In the genomic region with DNA sequence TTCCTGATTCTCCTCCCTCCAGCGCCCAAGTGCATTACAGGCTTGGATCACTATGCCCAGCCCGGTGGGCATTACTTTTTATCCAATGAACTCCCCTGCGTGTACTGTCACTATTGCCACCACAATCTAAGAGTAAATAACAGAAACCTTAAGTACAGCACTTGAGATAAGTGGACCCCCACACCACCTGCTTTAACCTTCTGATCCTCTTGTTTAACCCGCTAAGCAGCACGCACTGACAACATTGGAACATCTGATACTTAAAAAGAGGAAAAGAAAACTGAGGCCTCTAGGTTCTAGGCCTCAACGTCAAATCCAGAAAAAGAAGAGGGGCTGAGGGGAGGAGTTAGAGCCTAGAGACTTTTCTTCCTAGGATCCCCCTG, we compare ENCODE assay signal across 8 mouse cellular contexts. TPM values are rescaled to one million over a fixed set of nuclear protein-coding genes. Genes with fewer than 3 reads are reported as not detected.
A peak's percentile ranks its signal among the peaks of the same experiment; 100 is the strongest.
DNase-seq lines count a peak whose midpoint lies in the region; ATAC-seq and TF ChIP-seq lines count a peak whose summit lies in the region.

No protein-coding gene starts in this region.

- no peak for DNase-seq in CH12.LX (ENCODE audit: extremely low read depth)
- DNase-seq in frontal cortex, postnatal 10 days (ENCODE audit: low spot score in 2 of 2) = no peak
- no peak for DNase-seq in layer of hippocampus, postnatal 36 days
- DNase-seq in c-Kit-positive CD71-positive TER-119-positive erythroid progenitor cells, embryonic 14.5 days (ENCODE audit: low spot score) = no peak
- DNase-seq in layer of hippocampus, adult 11-12 months (ENCODE audit: low spot score) = no peak

- in situ Hi-C loops in CH12.LX (cut with MboI; ENCODE audit: low pct_ligation_motif_present, low pct_unique_long_range_greater_than_20kb, low sequenced_read_pairs) = no loop called here

- no peak for TF ChIP-seq POLR2A in CH12.LX (IDR thresholded peaks at IDR 0.05; ENCODE audit: low read depth, low read length)

- WGBS in forebrain, embryonic 16.5 days = 19% methylated on average over 6 of the region's 6 CpGs
- 10% methylated on average over 6 of the region's 6 CpGs for WGBS in lung, embryonic 16.5 days

- H3K4me1 ChIP-seq in CH12.LX (ENCODE audit: control insufficient read depth in 1 of 2, insufficient read depth in 2 of 2) = peaks cover 0 to 19% of the 10 kb centered on the region in 2 experiments; a peak in 2 of 4 replicates
- H3K4me1 ChIP-seq in forebrain, embryonic 16.5 days (replicated peaks; ENCODE audit: control insufficient read depth, insufficient read depth, low read length) = peaks cover 20% of the 10 kb centered on the region
- peaks cover 16% of the 10 kb centered on the region for H3K4me1 ChIP-seq in lung, embryonic 16.5 days (replicated peaks; ENCODE audit: control insufficient read depth, insufficient read depth, low read length)

- peak overlapping the region; percentile 66 for H3K4me3 ChIP-seq in C2C12 (ENCODE audit: insufficient read depth, poor library complexity, severe bottlenecking)
- peak overlapping the region; percentile 79 to 90 (median 83) for H3K4me3 ChIP-seq in CH12.LX (replicated peaks in 1 of 3; ENCODE audit: low read depth in 2 of 3, low read length in 2 of 3, poor library complexity in 1 of 3)
- H3K4me3 ChIP-seq in forebrain, embryonic 16.5 days (replicated peaks; ENCODE audit: low read length) = peak overlapping the region; percentile 94
- H3K4me3 ChIP-seq in lung, embryonic 16.5 days (ENCODE audit: low read length) = peak overlapping the region; percentile 86

- H3K27me3 ChIP-seq in C2C12 (ENCODE audit: control insufficient read depth, insufficient read depth, insufficient read length) (no peaks in the 10 kb centered on the region), CH12.LX (replicated peaks) (no peaks in the 10 kb centered on the region)
- no peaks in the 10 kb centered on the region for H3K27me3 ChIP-seq in forebrain, embryonic 16.5 days (replicated peaks; ENCODE audit: control insufficient read depth, insufficient read depth, low read length)
- no peaks in the 10 kb centered on the region for H3K27me3 ChIP-seq in lung, embryonic 16.5 days (ENCODE audit: control insufficient read depth, insufficient read depth, low read depth, low read length)

- H3ac ChIP-seq in C2C12 (ENCODE audit: control insufficient read depth, insufficient read length, low read depth) = peak overlapping the region; percentile 39

- H3K36me3 ChIP-seq in C2C12 (ENCODE audit: control insufficient read depth, insufficient read depth) = no peaks in the 10 kb centered on the region
- peaks cover 24 to 37% of the 10 kb centered on the region in 2 experiments for H3K36me3 ChIP-seq in CH12.LX (replicated peaks in 1 of 2; ENCODE audit: control insufficient read depth in 1 of 2, insufficient read depth in 1 of 2, low read length in 1 of 2)
- peaks cover 1% of the 10 kb centered on the region for H3K36me3 ChIP-seq in forebrain, embryonic 16.5 days (ENCODE audit: control insufficient read depth, insufficient read depth)
- H3K36me3 ChIP-seq in lung, embryonic 16.5 days (ENCODE audit: control insufficient read depth, insufficient read depth, low read length) = peaks cover 9% of the 10 kb centered on the region

- TF ChIP-seq CTCF in C2C12 (IDR thresholded peaks at IDR 0.05; ENCODE audit: control insufficient read depth, insufficient read depth, insufficient read length) (no peak), CH12.LX (conservative IDR thresholded peaks at IDR 0.05 in 1 of 2, IDR thresholded peaks at IDR 0.05 in 1 of 2; ENCODE audit: low read depth in 2 of 2, low read length in 2 of 2) (no peak)

- H3K27ac ChIP-seq in CH12.LX (ENCODE audit: insufficient read depth, low read depth) = no peak overlapping the region; the same call in 1 of the 2 replicates
- H3K27ac ChIP-seq in forebrain, embryonic 16.5 days (ENCODE audit: low read length) = peak overlapping the region; percentile 92
- peak overlapping the region; percentile 91 for H3K27ac ChIP-seq in lung, embryonic 16.5 days (ENCODE audit: low read length)

- dilution Hi-C loops in CH12.LX (cut with MboI; ENCODE audit: extremely low pct_ligation_motif_present, extremely low pct_unique_long_range_greater_than_20kb, low sequenced_read_pairs) = no loop called here

- TF ChIP-seq EP300 in CH12.LX (IDR thresholded peaks at IDR 0.05; ENCODE audit: low read length) = no peak

- peak overlapping the region; percentile 86 for H3K4me2 ChIP-seq in CH12.LX (ENCODE audit: insufficient read depth, low read depth, poor library complexity, severe bottlenecking)
- H3K4me2 ChIP-seq in forebrain, embryonic 16.5 days (ENCODE audit: low read length) = peak overlapping the region; percentile 58
- H3K4me2 ChIP-seq in lung, embryonic 16.5 days (ENCODE audit: low read depth, low read length) = peak overlapping the region; percentile 53

- H3K9ac ChIP-seq in CH12.LX (ENCODE audit: insufficient read depth, low read depth) = peak overlapping the region; percentile 83
- H3K9ac ChIP-seq in forebrain, embryonic 16.5 days (replicated peaks; ENCODE audit: low read depth, low read length) = peak overlapping the region; percentile 74
- H3K9ac ChIP-seq in lung, embryonic 16.5 days (ENCODE audit: low read length) = peak overlapping the region; percentile 77

- no peak for ATAC-seq in forebrain, embryonic 16.5 days
- peak; percentile 1; the same call in 1 of the 2 replicates for ATAC-seq in lung, embryonic 16.5 days (ENCODE audit: low read depth)

- no peak for TF ChIP-seq RAD21 in CH12.LX (IDR thresholded peaks at IDR 0.05; ENCODE audit: low read depth, low read length)

- H3K79me3 ChIP-seq in C2C12 (ENCODE audit: low read depth) = peaks cover 8% of the 10 kb centered on the region

- peaks cover 33% of the 10 kb centered on the region for H3K79me2 ChIP-seq in C2C12 (ENCODE audit: control insufficient read depth, insufficient read depth)
- H3K79me2 ChIP-seq in CH12.LX (replicated peaks; ENCODE audit: control insufficient read depth, extremely low read depth, insufficient read depth, poor library complexity, severe bottlenecking) = peaks cover 6% of the 10 kb centered on the region; the same call in 1 of the 2 replicates

- no peaks in the 10 kb centered on the region for H3K9me3 ChIP-seq in CH12.LX (replicated peaks; ENCODE audit: low read length)
- H3K9me3 ChIP-seq in forebrain, embryonic 16.5 days (ENCODE audit: control insufficient read depth, low read length) = no peaks in the 10 kb centered on the region
- H3K9me3 ChIP-seq in lung, embryonic 16.5 days (ENCODE audit: control insufficient read depth, low read length) = no peaks in the 10 kb centered on the region

TF ChIP-seq in C2C12, 6 proteins besides CTCF, POLR2A, EP300 and RAD21 (continues in another document):
- TF ChIP-seq USF1 (IDR thresholded peaks at IDR 0.05; ENCODE audit: low read depth) = no peak
- TF ChIP-seq MAX (IDR thresholded peaks at IDR 0.05) = no peak
- no peak for TF ChIP-seq FOSL1 (IDR thresholded peaks at IDR 0.05; ENCODE audit: insufficient read depth, low read length, poor library complexity, severe bottlenecking)
- no peak for TF ChIP-seq MYOG (IDR thresholded peaks at IDR 0.05; ENCODE audit: control insufficient read depth, extremely low read depth, insufficient read length)

TF ChIP-seq in CH12.LX, 34 proteins besides CTCF, POLR2A, EP300 and RAD21 (continues in another document):
- TF ChIP-seq TCF12 (IDR thresholded peaks at IDR 0.05; ENCODE audit: low read depth, low read length) = no peak
- no peak for TF ChIP-seq PAX5 (IDR thresholded peaks at IDR 0.05; ENCODE audit: low read length)
- no peak for TF ChIP-seq UBTF (IDR thresholded peaks at IDR 0.05; ENCODE audit: low read depth, low read length)
- no peak for TF ChIP-seq MAX (IDR thresholded peaks at IDR 0.05; ENCODE audit: low read length)
- TF ChIP-seq TBP (conservative IDR thresholded peaks at IDR 0.05; ENCODE audit: low read depth, low read length) = no peak

RNA-seq across cellular contexts. Expression of a gene that starts 0.5 kb away (rescaled TPM):
- 27.1 TPM for polyA plus RNA-seq in C2C12 (2012; fragmentation: generic; extraction: Trizol)
- total RNA-seq in CH12.LX (2012; rRNA removed) = 38.2 and 38.7 TPM in 2 replicates
- total RNA-seq in CH12.LX (2014; rRNA removed) = 25.6 and 28.0 TPM in 2 replicates
- 39.9 and 45.2 TPM in 2 replicates for polyA plus RNA-seq in CH12.LX (2012; ENCODE audit: insufficient read length, low read depth)
- 66.2 and 66.9 TPM in 2 replicates for polyA plus RNA-seq in forebrain, embryonic 16.5 days (2015; fragmentation: Nextera tagmentation; extraction: Ambion mirVana)
- polyA plus RNA-seq in lung, embryonic 16.5 days (2015; fragmentation: Nextera tagmentation; extraction: Ambion mirVana) = 48.7 and 50.8 TPM in 2 replicates
- total RNA-seq in layer of hippocampus, postnatal 36 days (2021) = 10 to 100 TPM; 38.7 to 43.9 TPM

RNA-seq across cellular contexts. Expression of a gene that starts 0.6 kb away (rescaled TPM):
- polyA plus RNA-seq in C2C12 (2012; fragmentation: generic; extraction: Trizol) (12.3 TPM), CH12.LX (2012; ENCODE audit: insufficient read length, low read depth) (22.9 and 26.3 TPM in 2 replicates)
- total RNA-seq in CH12.LX (2012; rRNA removed) (15.3 and 18.2 TPM in 2 replicates), CH12.LX (2014; rRNA removed) (19.6 and 19.8 TPM in 2 replicates)
- polyA plus RNA-seq in forebrain, embryonic 16.5 days (2015; fragmentation: Nextera tagmentation; extraction: Ambion mirVana) = 21.3 and 24.6 TPM in 2 replicates
- polyA plus RNA-seq in lung, embryonic 16.5 days (2015; fragmentation: Nextera tagmentation; extraction: Ambion mirVana) = 17.0 and 22.3 TPM in 2 replicates
- 10 to 100 TPM; 17.4 to 17.6 TPM for total RNA-seq in layer of hippocampus, postnatal 36 days (2021)

RNA-seq across cellular contexts. Expression of a gene that starts 21.8 kb away (rescaled TPM):
- polyA plus RNA-seq in C2C12 (2012; fragmentation: generic; extraction: Trizol) (0.12 TPM), CH12.LX (2012; ENCODE audit: insufficient read length, low read depth) (not detected in 2 replicates)
- total RNA-seq in CH12.LX (2012; rRNA removed) (not detected in 2 replicates), CH12.LX (2014; rRNA removed) (not detected in 2 replicates)
- polyA plus RNA-seq in forebrain, embryonic 16.5 days (2015; fragmentation: Nextera tagmentation; extraction: Ambion mirVana) = not detected in 2 replicates
- polyA plus RNA-seq in lung, embryonic 16.5 days (2015; fragmentation: Nextera tagmentation; extraction: Ambion mirVana) = 0.47 and 0.73 TPM in 2 replicates
- total RNA-seq in layer of hippocampus, postnatal 36 days (2021) = not detected

RNA-seq across cellular contexts. Expression of a gene that starts 29.2 kb away (rescaled TPM):
- polyA plus RNA-seq in C2C12 (2012; fragmentation: generic; extraction: Trizol) (0.82 TPM), CH12.LX (2012; ENCODE audit: insufficient read length, low read depth) (not detected in 2 replicates)
- total RNA-seq in CH12.LX (2012; rRNA removed) (not detected in 2 replicates), CH12.LX (2014; rRNA removed) (not detected in 2 replicates)
- 0.44 and 0.57 TPM in 2 replicates for polyA plus RNA-seq in forebrain, embryonic 16.5 days (2015; fragmentation: Nextera tagmentation; extraction: Ambion mirVana)
- polyA plus RNA-seq in lung, embryonic 16.5 days (2015; fragmentation: Nextera tagmentation; extraction: Ambion mirVana) = 34.2 and 36.2 TPM in 2 replicates
- total RNA-seq in layer of hippocampus, postnatal 36 days (2021) = 1 to 10 TPM; 1.7 to 2.4 TPM

RNA-seq across cellular contexts. Expression of a gene that starts 33.6 kb away (rescaled TPM):
- polyA plus RNA-seq in C2C12 (2012; fragmentation: generic; extraction: Trizol) = 1.5 TPM
- total RNA-seq in CH12.LX (2012; rRNA removed) = 4.7 and 9.2 TPM in 2 replicates
- total RNA-seq in CH12.LX (2014; rRNA removed) = 2.3 and 2.6 TPM in 2 replicates
- polyA plus RNA-seq in CH12.LX (2012; ENCODE audit: insufficient read length, low read depth) = 3.3 and 3.4 TPM in 2 replicates
- 1.1 and 1.3 TPM in 2 replicates for polyA plus RNA-seq in forebrain, embryonic 16.5 days (2015; fragmentation: Nextera tagmentation; extraction: Ambion mirVana)
- polyA plus RNA-seq in lung, embryonic 16.5 days (2015; fragmentation: Nextera tagmentation; extraction: Ambion mirVana) = 0.40 and 0.41 TPM in 2 replicates
- not detected for total RNA-seq in layer of hippocampus, postnatal 36 days (2021)
